Mouse (Mus musculus) forebrain, postnatal 0 days (tissue): ENCODE data around the gene Slc26a11. TPM values are rescaled to one million over a fixed set of nuclear protein-coding genes. Genes with fewer than 3 reads are reported as not detected.

ENCODE experiments used
- ATAC-seq: fragments of 200-750 bp; cut with Nextera tagmentation; 2 replicates; pipeline ENCODE4 v1.8.0; 2017; ENCODE audit warnings: mild to moderate bottlenecking, moderate library complexity
- DNase-seq: peaks from one replicate; pipeline ENCODE4 v3.0.0-alpha.2; 2015
- H3K27ac ChIP-seq: fragments of 300-500 bp; sonication (generic); 2 replicates; pipeline ENCODE4 v1.5.1; 2014; ENCODE audit warnings: low read depth, mild to moderate bottlenecking, antibody characterized with exemption, low read length, moderate library complexity, mixed read lengths
- H3K27me3 ChIP-seq: fragments of 300-500 bp; sonication (generic); 2 replicates; pipeline ENCODE4 v1.6.1; 2014; ENCODE audit warnings: mild to moderate bottlenecking, low read length, mixed read lengths; ENCODE audit not compliant: insufficient read depth
- H3K36me3 ChIP-seq: fragments of 300-500 bp; sonication (generic); 2 replicates; pipeline ENCODE4 v1.6.1; 2014; ENCODE audit warnings: mild to moderate bottlenecking, moderate library complexity; ENCODE audit not compliant: insufficient read depth
- H3K4me1 ChIP-seq: fragments of 300-500 bp; sonication (generic); 2 replicates; pipeline ENCODE4 v1.6.1; 2014; ENCODE audit warnings: antibody characterized with exemption; ENCODE audit not compliant: insufficient read depth
- H3K4me2 ChIP-seq: fragments of 300-500 bp; sonication (generic); 2 replicates; pipeline ENCODE4 v1.6.1; 2014; ENCODE audit warnings: low read depth, mild to moderate bottlenecking, moderate library complexity
- H3K4me3 ChIP-seq: fragments of 300-500 bp; sonication (generic); 2 replicates; pipeline ENCODE4 v1.5.1; 2014; ENCODE audit warnings: low read depth, low read length, mixed read lengths
- H3K9ac ChIP-seq: fragments of 300-500 bp; sonication (generic); 2 replicates; pipeline ENCODE4 v1.6.1; 2014; ENCODE audit warnings: mild to moderate bottlenecking
- H3K9me3 ChIP-seq: fragments of 300-500 bp; sonication (generic); 2 replicates; pipeline ENCODE4 v1.6.1; 2016; ENCODE audit warnings: low read length
- CTCF ChIP-seq: sonication (generic); IDR thresholded peaks from 2 replicates; pipeline ENCODE4 v1.5.1; 2016; ENCODE audit warnings: antibody characterized with exemption, control low read depth, low read depth
- WGBS: fragments of 180-500 bp; shearing (Covaris S2); extraction: QIAGEN DNeasy Blood & Tissue Kit; methylation state at CpG from one replicate; pipeline ENCODE4 v1.1.7; 2014; 5-methylcytosine and 5-hydroxymethylcytosine counted together
- microRNA counts: library from miRNA; unstranded; fragments of <30 nt; microRNA quantifications from one replicate; lab custom pipeline; 2015
- microRNA-seq, 2 experiments: library from miRNA; unstranded; fragments of <30 nt; microRNA quantifications; one replicate each; pipeline ENCODE4; 2016
- polyA plus RNA-seq: library from polyadenylated mRNA; unstranded; fragments of >200 nt; fragmentation: Nextera tagmentation; extraction: Ambion mirVana; gene quantifications from 2 replicates; pipeline ENCODE4 v1.2.1, GENCODE M21; 2015
- total RNA-seq: library from RNA; depleted of rRNA; stranded (reverse); fragments of >200 nt; gene quantifications from 2 replicates; pipeline ENCODE4 v1.2.3, GENCODE M21; 2014; rRNA removed

Slc26a11 gene
- total and polyA plus RNA-seq, 2 experiments from 2014 or later, result 3.6 to 4.8 TPM

DNA sequence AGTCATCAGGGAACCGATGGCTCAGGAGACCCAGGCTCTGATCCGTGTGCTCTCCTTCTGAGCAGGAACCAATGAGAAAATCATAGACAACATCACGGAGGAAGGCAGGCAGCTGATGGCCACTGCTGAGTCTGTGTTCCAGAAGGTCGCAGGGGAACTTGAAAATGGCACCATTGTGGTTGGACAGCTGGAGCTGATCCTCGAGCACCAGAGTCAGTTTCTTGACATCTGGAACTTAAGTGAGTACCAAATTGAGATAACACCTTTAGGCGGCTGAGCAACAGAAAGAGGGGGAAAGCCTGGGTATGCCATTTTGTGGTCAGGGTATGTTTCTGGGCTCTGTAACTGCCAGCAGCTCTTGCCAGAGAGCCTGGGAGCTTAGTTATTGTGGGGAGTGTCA is 72.1 kb downstream of the Slc26a11 start:
- TF ChIP-seq CTCF, result no peak
- Histone ChIP-seq H3K4me2 (no peak overlapping the region), H3K4me1 (peaks cover 7% of the 10 kb centered on the region), H3K27ac (no peak overlapping the region), H3K9me3 (no peaks in the 10 kb centered on the region), H3K4me3 (no peak overlapping the region), H3K27me3 (no peaks in the 10 kb centered on the region), H3K36me3 (no peaks in the 10 kb centered on the region), H3K9ac (no peak overlapping the region)
- 77% methylated on average over 6 of the region's 6 CpGs for WGBS
- ATAC-seq (no peak), DNase-seq (no peak)

GRCm38 (mm10) chr11:119427986-119428385 is 72.6 kb downstream of the Slc26a11 start:
- Histone ChIP-seq H3K4me1 (peaks cover 7% of the 10 kb centered on the region), H3K9ac (no peak overlapping the region)
- 85% methylated on average over 5 of the region's 5 CpGs for WGBS

DNA sequence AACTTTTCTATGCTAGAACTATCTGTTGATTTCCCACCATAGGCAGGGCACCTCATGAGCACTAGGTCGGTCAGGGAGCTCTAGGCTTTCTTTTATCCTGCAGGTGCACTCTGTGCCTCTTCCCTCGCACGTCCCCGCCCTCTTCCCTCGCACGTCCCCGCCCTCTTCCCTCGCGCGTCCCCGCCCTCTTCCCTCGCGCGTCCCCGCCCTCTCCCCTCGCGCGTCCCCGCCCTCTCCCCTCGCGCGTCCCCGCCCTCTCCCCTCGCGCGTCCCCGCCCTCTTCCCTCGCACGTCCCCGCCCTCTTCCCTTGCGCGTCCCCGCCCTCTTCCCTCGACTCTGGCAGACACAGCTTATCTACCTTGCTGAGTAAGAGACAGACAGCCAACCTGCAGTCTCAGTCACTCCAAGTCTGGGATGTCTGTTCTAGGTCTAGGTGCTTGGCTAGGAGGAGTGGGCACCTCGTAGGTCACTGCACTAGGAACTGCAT is 73.3 kb downstream of the Slc26a11 start:
- WGBS, result 1% methylated on average over 31 of the region's 35 CpGs
- ATAC-seq (no peak), DNase-seq (peak; percentile 31)

More at GRCm38 (mm10) chr11:119427986-119428385, 72.6 kb downstream of the Slc26a11 start:
- ATAC-seq (no peak), DNase-seq (no peak)
- Histone ChIP-seq H3K4me3 (peak overlapping the region; percentile 30), H3K4me2 (peak overlapping the region; percentile 65), H3K36me3 (no peaks in the 10 kb centered on the region), H3K27ac (no peak overlapping the region), H3K27me3 (no peaks in the 10 kb centered on the region), H3K9me3 (no peaks in the 10 kb centered on the region)
- no peak for TF ChIP-seq CTCF

More for the DNA sequence above, 73.3 kb downstream of the Slc26a11 start:
- Histone ChIP-seq H3K27me3 (no peaks in the 10 kb centered on the region), H3K9ac (no peak overlapping the region), H3K36me3 (no peaks in the 10 kb centered on the region), H3K4me3 (peak overlapping the region; percentile 30), H3K27ac (no peak overlapping the region), H3K4me1 (peaks cover 7% of the 10 kb centered on the region), H3K9me3 (no peaks in the 10 kb centered on the region), H3K4me2 (peak overlapping the region; percentile 65)
- TF ChIP-seq CTCF, result no peak

MicroRNAs within 50 kb of the gene (microRNA counts, 519-probe panel; counts per million panel counts)
- not detected for microRNA mmu-miR-1932 (lab: Ali Mortazavi, UCI)

Small RNA genes within 50 kb of the gene (microRNA-seq; reads per million reads assigned to microRNA genes)
- 0 to 0.12 reads per million in 2 experiments for gene Mir1932

Other genes with a start within 250 kb of the Slc26a11 start
- 133 and 153 TPM in 2 replicates for gene Tbc1d16, start 127.1 kb upstream of the Slc26a11 start, total RNA-seq
- 41.2 and 60.4 TPM in 2 replicates for gene Tbc1d16, start 127.1 kb upstream of the Slc26a11 start, polyA plus RNA-seq
- 10.5 and 14.6 TPM in 2 replicates for gene Ccdc40, start 127.0 kb upstream of the Slc26a11 start, total RNA-seq
- gene Ccdc40, start 127.0 kb upstream of the Slc26a11 start, polyA plus RNA-seq, result 7.2 and 11.8 TPM in 2 replicates
- gene Gaa, start 87.7 kb upstream of the Slc26a11 start, total RNA-seq, result 97.3 and 135 TPM in 2 replicates
- gene Gaa, start 87.7 kb upstream of the Slc26a11 start, polyA plus RNA-seq, result 79.8 and 109 TPM in 2 replicates
- gene Eif4a3, start 55.5 kb upstream of the Slc26a11 start, total RNA-seq, result 186 and 192 TPM in 2 replicates
- 266 and 286 TPM in 2 replicates for gene Eif4a3, start 55.5 kb upstream of the Slc26a11 start, polyA plus RNA-seq
- 0.85 and 1.6 TPM in 2 replicates for gene Card14, start 47.8 kb upstream of the Slc26a11 start, total RNA-seq
- 0.28 and 0.34 TPM in 2 replicates for gene Card14, start 47.8 kb upstream of the Slc26a11 start, polyA plus RNA-seq
- 4.7 and 8.8 TPM in 2 replicates for gene Sgsh, start within 50 bp of the Slc26a11 start, total RNA-seq
- 2.4 and 5.0 TPM in 2 replicates for gene Sgsh, start within 50 bp of the Slc26a11 start, polyA plus RNA-seq
- gene Rnf213, start 37.5 kb downstream of the Slc26a11 start, total RNA-seq, result 5.1 and 8.6 TPM in 2 replicates
- 0.78 and 1.1 TPM in 2 replicates for gene Rnf213, start 37.5 kb downstream of the Slc26a11 start, polyA plus RNA-seq
- gene Endov, start 135.8 kb downstream of the Slc26a11 start, total RNA-seq, result 35.6 and 42.8 TPM in 2 replicates
- gene Endov, start 135.8 kb downstream of the Slc26a11 start, polyA plus RNA-seq, result 15.2 and 16.9 TPM in 2 replicates
- gene Nptx1, start 192.2 kb downstream of the Slc26a11 start, total RNA-seq, result 10.0 and 14.2 TPM in 2 replicates
- gene Nptx1, start 192.2 kb downstream of the Slc26a11 start, polyA plus RNA-seq, result 5.1 and 6.9 TPM in 2 replicates
- gene Rptor, start 247.3 kb downstream of the Slc26a11 start, total RNA-seq, result 38.4 and 46.7 TPM in 2 replicates
- gene Rptor, start 247.3 kb downstream of the Slc26a11 start, polyA plus RNA-seq, result 5.0 and 8.0 TPM in 2 replicates